Mouse (Mus musculus) liver, embryonic 13.5 days (tissue): ENCODE measurements around the gene Hmgcs1. TPM values are rescaled to one million over a fixed set of nuclear protein-coding genes. Genes with fewer than 3 reads are reported as not detected.
"Not testable (repeated sequence)": the region's sequence is repeated elsewhere in the genome, so short reads cannot be mapped to it uniquely, and the experiment has no call there.

ENCODE experiments used
- ATAC-seq: fragments of 200-750 bp; cut with Nextera tagmentation; 2 replicates; pipeline ENCODE4 v1.8.0; 2017; ENCODE audit warnings: low read depth, mild to moderate bottlenecking, moderate number of reproducible peaks, moderate library complexity
- DNase-seq: peaks from one replicate; pipeline ENCODE4 v3.0.0; 2022
- H3K27ac ChIP-seq: fragments of 300-500 bp; sonication (generic); 2 replicates; pipeline ENCODE4 v1.5.1; 2015; ENCODE audit warnings: moderate library complexity, mild to moderate bottlenecking, inconsistent platforms
- H3K27me3 ChIP-seq: fragments of 300-500 bp; sonication (generic); 2 replicates; pipeline ENCODE4 v1.6.1; 2015; ENCODE audit warnings: mild to moderate bottlenecking, inconsistent platforms
- H3K36me3 ChIP-seq: fragments of 300-500 bp; sonication (generic); 2 replicates; pipeline ENCODE4 v1.6.1; 2015; ENCODE audit warnings: mild to moderate bottlenecking, inconsistent platforms
- H3K4me1 ChIP-seq: fragments of 300-500 bp; sonication (generic); replicated peaks from 2 replicates; pipeline ENCODE4 v1.6.1; 2015; ENCODE audit warnings: inconsistent platforms
- H3K4me2 ChIP-seq: fragments of 300-500 bp; sonication (generic); 2 replicates; pipeline ENCODE4 v1.6.1; 2015; ENCODE audit warnings: inconsistent platforms, mild to moderate bottlenecking, moderate library complexity
- H3K4me3 ChIP-seq: fragments of 300-500 bp; sonication (generic); replicated peaks from 2 replicates; pipeline ENCODE4 v1.5.1; 2015; ENCODE audit warnings: mild to moderate bottlenecking, inconsistent platforms
- H3K9ac ChIP-seq: fragments of 300-500 bp; sonication (generic); 2 replicates; pipeline ENCODE4 v1.6.1; 2015; ENCODE audit warnings: mild to moderate bottlenecking, inconsistent platforms
- H3K9me3 ChIP-seq: fragments of 300-500 bp; sonication (generic); replicated peaks from 2 replicates; pipeline ENCODE4 v1.6.1; 2016; ENCODE audit warnings: inconsistent platforms
- WGBS: fragments of 180-500 bp; shearing (Covaris S2); methylation state at CpG from one replicate; pipeline ENCODE4 v1.1.7; 2015; ENCODE audit not compliant: insufficient replicate concordance; 5-methylcytosine and 5-hydroxymethylcytosine counted together
- polyA plus RNA-seq: library from polyadenylated mRNA; unstranded; fragments of >200 nt; fragmentation: Nextera tagmentation; extraction: Ambion mirVana; gene quantifications from 2 replicates; pipeline ENCODE4 v1.2.1, GENCODE M21; 2015

Hmgcs1 gene
- polyA plus RNA-seq, 1 experiment from 2014 or later, result 101 TPM

DNA sequence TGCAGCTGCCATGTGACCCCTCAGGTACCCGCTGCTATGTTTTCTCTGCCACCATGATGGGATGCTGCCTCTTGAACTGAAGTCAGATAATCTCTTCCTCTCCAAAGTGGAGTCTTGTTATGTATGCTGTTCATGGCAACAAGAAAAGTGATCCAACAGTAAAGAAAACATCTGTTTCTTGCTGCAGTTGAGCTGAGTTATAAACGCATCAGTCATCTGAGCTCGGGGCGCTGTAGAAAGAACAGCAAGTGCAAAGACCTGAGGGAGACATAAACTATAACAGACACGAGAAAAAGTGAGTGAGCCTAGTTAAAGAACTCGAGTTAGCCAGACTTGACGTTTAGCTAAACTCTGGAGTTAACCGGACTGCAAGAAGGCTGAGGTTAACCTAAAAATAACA lies 11.4 kb upstream of the Hmgcs1 start:
- H3K9me3 ChIP-seq, result no peaks in the 10 kb centered on the region
- H3K9ac ChIP-seq, result no peak overlapping the region
- no peak overlapping the region for H3K27ac ChIP-seq
- no peaks in the 10 kb centered on the region for H3K27me3 ChIP-seq
- 69% methylated on average over 8 of the region's 8 CpGs for WGBS
- ATAC-seq, result no peak
- no peaks in the 10 kb centered on the region for H3K4me1 ChIP-seq
- no peak overlapping the region for H3K4me3 ChIP-seq
- no peaks in the 10 kb centered on the region for H3K36me3 ChIP-seq
- DNase-seq, result no peak
- no peak overlapping the region for H3K4me2 ChIP-seq

DNA sequence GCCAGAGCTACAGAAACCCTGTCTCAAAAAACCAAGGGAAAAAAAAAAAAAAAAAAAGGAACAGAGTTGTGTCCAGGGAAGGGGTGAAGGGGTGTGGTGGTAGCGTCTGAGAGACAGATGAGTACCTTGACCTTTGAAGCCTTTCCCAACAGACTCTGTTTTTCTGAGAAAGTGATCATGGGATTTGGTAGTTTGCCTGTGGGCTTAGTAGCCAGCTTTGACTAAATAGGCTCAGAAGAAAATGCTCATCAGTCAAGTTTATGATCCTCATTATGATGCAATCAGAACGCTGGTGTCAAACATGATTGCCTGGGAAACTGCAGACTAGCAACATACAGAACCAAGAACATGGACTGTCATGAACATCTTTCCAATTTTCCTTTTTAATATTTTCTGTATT lies 10.5 kb upstream of the Hmgcs1 start:
- ATAC-seq, result no peak
- Histone ChIP-seq H3K9me3 (no peaks in the 10 kb centered on the region), H3K27me3 (no peaks in the 10 kb centered on the region), H3K36me3 (no peaks in the 10 kb centered on the region), H3K4me1 (no peaks in the 10 kb centered on the region), H3K9ac (no peak overlapping the region), H3K27ac (no peak overlapping the region), H3K4me2 (no peak overlapping the region), H3K4me3 (no peak overlapping the region)
- 69% methylated on average over 2 of the region's 2 CpGs for WGBS
- no peak for DNase-seq

DNA sequence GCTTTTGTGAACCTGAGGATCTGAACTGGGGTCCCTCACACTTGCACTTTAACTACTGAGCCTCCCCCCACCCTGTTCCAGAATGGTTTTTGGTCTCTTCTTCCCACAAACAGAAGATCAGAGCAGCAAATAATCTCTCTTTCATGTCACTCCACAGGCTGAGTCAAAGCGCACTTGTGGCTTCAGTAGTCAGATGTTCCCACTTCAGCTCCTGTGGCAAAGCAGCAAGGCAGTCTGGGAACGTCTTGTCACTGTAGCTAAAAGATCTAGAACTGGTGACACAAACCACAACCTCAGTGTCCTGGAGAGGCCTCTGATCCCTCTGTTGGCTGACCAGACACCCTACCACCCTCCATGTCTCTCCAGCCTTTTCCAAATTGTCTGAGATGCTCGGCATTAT lies 9.0 kb upstream of the Hmgcs1 start:
- Histone ChIP-seq H3K27me3 (no peaks in the 10 kb centered on the region), H3K4me3 (no peak overlapping the region), H3K9me3 (no peaks in the 10 kb centered on the region), H3K27ac (no peak overlapping the region), H3K9ac (no peak overlapping the region), H3K36me3 (no peaks in the 10 kb centered on the region), H3K4me1 (no peaks in the 10 kb centered on the region), H3K4me2 (no peak overlapping the region)
- WGBS, result 42% methylated on average over 3 of the region's 3 CpGs
- ATAC-seq, result no peak
- DNase-seq, result no peak

DNA sequence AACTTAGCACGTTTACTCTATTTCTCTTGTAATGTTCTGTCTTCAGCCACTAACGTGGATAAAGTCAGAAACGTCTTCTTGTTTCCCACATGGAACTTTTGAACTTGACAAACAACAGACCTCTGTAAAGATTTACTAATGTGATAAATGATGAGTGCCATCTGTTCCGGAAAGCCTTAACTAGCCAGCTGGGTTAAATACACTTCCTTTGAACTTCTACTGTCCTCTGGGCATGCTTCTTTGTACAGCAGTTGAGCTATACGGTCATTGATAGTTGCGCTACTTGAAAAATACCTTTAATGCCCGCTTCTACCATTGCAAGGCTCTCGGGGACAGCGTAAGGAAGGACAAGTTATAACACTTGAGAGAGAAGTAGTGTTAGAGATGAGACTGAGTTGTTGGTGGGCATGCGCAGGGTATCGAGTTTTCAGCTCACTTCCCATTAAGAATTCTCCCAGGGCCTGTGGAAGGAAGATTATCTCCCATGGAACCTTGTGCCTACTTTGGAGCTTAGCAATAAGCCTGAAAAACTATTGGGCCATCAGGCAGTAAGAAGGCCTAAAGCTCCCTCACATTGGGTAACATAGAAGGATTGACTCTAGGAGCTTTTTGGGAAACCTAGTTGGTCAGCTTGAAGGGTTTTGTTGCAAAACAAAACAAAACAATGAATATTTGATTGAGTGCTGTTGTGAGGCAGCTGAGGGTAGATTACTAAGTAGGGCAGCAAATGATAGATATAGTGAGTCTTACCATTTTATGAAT lies 5.6 kb upstream of the Hmgcs1 start:
- Histone ChIP-seq H3K9ac (no peak overlapping the region), H3K9me3 (no peaks in the 10 kb centered on the region), H3K4me3 (no peak overlapping the region), H3K4me2 (no peak overlapping the region), H3K27ac (no peak overlapping the region), H3K36me3 (no peaks in the 10 kb centered on the region), H3K27me3 (no peaks in the 10 kb centered on the region), H3K4me1 (0 out of 2 replicates have a peak, but pooled peaks cover 3% of the 10 kb centered on the region)
- 73% methylated on average over 11 of the region's 11 CpGs for WGBS
- DNase-seq (no peak), ATAC-seq (no peak)

DNA sequence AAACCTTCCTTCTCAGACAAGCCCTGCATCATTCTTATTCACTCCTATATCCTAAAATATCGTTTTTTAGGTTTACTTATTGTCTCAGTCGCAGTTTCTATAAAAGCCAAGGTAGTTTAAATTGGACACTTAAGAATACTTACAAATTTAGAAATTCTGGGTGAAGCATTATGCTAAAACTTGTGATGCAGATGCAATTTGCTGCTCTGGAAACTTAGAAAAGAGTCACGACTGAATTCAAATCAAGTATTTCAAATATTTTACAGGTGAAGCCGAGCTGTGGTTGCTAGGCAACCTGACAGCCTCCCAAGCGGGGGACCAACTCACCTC lies 505 bp upstream of the Hmgcs1 start:
- no peaks in the 10 kb centered on the region for H3K9me3 ChIP-seq
- no peak for DNase-seq
- WGBS, result 13% methylated on average over 5 of the region's 5 CpGs
- peaks cover 21% of the 10 kb centered on the region for H3K4me1 ChIP-seq
- peak overlapping the region; percentile 93 for H3K4me3 ChIP-seq
- no peak overlapping the region for H3K9ac ChIP-seq
- H3K27me3 ChIP-seq, result no peaks in the 10 kb centered on the region
- peak overlapping the region; percentile 36; the same call in 1 of the 2 replicates for H3K27ac ChIP-seq
- H3K36me3 ChIP-seq, result 0 out of 2 replicates have a peak, but pooled peaks cover 4% of the 10 kb centered on the region
- H3K4me2 ChIP-seq, result peak overlapping the region; percentile 86
- no peak for ATAC-seq

DNA sequence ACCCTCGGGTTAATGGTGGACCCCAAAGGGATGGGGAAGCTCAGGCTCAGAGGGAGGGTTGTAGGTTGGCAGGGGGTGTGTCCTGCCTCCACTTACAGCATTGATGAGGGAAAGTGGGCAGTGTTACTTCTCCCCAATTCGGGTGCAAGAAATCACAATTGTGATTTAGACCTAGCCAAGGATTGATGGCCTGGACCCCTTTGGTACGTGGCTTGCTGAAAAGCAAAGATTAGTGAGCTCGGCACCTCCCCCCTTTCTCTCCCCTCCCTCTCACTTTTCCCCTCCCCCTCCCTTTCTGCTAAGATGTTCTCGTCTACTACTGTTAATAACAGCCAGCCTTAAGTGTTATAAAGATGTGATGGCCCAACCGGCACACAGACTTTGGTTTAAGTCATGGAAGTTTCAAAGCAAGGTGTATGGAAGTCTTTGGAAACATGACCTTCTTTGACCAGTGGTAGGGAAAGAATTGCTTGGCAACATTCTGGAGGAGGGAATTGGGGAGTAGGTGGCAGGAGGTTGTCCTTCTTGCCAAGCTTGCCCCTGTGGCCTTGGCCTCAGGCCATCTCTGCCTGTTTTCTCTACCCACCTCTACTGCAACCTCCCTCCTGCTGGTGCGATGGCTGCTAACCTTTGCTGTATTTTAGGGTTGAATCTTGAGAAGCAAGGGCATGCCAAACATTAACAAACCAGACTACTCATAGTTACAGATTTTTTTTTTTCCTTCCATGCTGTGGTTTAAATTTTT lies 869 bp downstream of the Hmgcs1 start:
- DNase-seq, result no peak
- 12% methylated on average over 7 of the region's 7 CpGs for WGBS
- Histone ChIP-seq H3K9me3 (no peaks in the 10 kb centered on the region), H3K27ac (peak overlapping the region; percentile 84), H3K27me3 (no peaks in the 10 kb centered on the region), H3K4me2 (peak overlapping the region; percentile 86), H3K9ac (peak overlapping the region; percentile 90), H3K36me3 (0 out of 2 replicates have a peak, but pooled peaks cover 4% of the 10 kb centered on the region), H3K4me3 (peak overlapping the region; percentile 93), H3K4me1 (peaks cover 21% of the 10 kb centered on the region)
- no peak for ATAC-seq

DNA sequence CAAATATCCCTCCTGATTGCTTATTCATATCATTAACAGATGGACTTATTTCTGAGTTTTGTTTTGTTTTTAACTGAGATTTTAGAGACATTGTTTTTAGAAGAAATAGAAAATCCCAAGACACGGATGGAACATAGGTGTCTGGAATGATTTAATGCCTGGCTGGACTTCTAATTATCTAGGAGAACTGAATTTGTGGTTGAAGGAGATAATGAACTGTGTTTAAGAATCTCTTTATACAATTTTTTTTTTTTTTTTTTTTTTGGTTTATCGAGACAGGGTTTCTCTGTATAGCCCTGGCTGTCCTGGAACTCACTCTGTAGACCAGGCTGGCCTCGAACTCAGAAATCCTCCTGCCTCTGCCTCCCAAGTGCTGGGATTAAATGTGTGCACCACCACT lies 1.8 kb downstream of the Hmgcs1 start:
- not testable (repeated sequence) for DNase-seq, H3K9me3 ChIP-seq, H3K27me3 ChIP-seq, ATAC-seq, H3K36me3 ChIP-seq, H3K9ac ChIP-seq, H3K27ac ChIP-seq
- Histone ChIP-seq H3K4me1 (peaks cover 21% of the 10 kb centered on the region), H3K4me2 (peak overlapping the region; percentile 86), H3K4me3 (peak overlapping the region; percentile 93)
- WGBS, result 73% methylated on average over 3 of the region's 3 CpGs

DNA sequence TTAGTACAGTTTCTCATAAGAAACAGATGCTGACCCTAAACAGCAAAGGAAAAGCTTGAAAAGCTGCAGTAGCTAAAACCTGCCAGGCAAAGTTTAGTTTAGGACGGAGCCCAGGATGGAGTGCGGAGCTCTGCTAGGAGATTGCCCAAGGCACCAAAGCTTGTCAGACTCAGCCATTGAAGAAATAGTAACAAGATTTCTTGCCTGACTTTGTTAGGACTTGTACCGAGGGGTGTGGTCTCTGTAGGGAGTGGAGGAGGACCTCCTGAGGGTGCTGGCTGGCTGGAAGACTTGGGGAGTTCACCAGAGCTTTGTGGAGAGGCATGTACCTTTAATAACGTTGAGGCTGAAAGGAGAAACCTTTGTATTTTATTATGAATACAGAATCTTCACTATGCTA lies 5.5 kb downstream of the Hmgcs1 start:
- H3K36me3 ChIP-seq, result peaks cover 18% of the 10 kb centered on the region
- H3K9me3 ChIP-seq, result no peaks in the 10 kb centered on the region
- no peak overlapping the region for H3K27ac ChIP-seq
- DNase-seq (no peak), ATAC-seq (no peak)
- H3K4me3 ChIP-seq, result no peak overlapping the region
- H3K4me1 ChIP-seq, result peaks cover 17% of the 10 kb centered on the region
- H3K27me3 ChIP-seq, result no peaks in the 10 kb centered on the region
- no peak overlapping the region for H3K9ac ChIP-seq
- WGBS, result 72% methylated on average over 4 of the region's 4 CpGs
- H3K4me2 ChIP-seq, result no peak overlapping the region

DNA sequence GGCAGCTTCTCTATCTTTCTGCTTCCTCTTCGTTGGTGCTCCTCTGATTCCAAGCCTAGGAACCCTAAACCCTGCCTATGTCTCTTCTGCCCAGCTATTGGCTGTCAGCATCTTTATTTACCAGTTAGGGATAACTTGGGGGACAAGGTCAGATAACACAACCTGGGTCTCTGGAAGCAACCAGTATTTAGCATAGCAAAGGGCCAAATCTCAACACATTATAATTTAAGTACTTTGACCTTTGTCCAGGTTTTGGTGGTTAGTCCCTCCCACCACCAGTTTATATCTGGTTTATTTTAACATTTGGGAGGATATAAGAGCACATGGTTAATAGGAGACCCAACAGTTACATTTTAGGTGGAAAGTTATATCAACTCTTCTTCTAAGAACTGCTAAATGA lies 6.3 kb downstream of the Hmgcs1 start:
- no peak for ATAC-seq
- Histone ChIP-seq H3K9ac (no peak overlapping the region), H3K4me2 (no peak overlapping the region), H3K9me3 (no peaks in the 10 kb centered on the region), H3K4me1 (peaks cover 10% of the 10 kb centered on the region), H3K36me3 (peaks cover 23% of the 10 kb centered on the region), H3K27ac (no peak overlapping the region), H3K27me3 (no peaks in the 10 kb centered on the region), H3K4me3 (no peak overlapping the region)
- DNase-seq, result no peak
- WGBS, result 68% methylated on average over 1 of the region's 1 CpGs

DNA sequence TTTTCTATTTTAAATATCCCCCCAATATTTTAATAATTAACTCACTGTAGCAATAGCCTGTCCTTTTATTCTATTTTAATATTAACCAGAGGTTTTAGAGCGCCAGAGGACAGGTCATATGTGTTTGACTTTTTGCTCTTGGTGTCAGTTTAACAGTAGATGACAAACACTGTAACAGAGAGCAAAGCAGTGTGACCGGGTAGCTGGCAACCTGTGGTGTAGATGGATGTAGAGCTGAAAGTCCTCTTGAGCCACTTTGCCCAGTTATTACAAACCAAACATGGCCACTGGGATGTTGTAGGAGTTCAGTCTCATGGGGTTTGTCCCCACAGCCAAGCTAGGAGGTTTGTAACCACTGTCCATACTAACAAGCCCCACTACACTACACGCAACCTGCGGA lies 8.3 kb downstream of the Hmgcs1 start:
- no peak overlapping the region for H3K9ac ChIP-seq
- H3K9me3 ChIP-seq, result no peaks in the 10 kb centered on the region
- H3K27me3 ChIP-seq, result no peaks in the 10 kb centered on the region
- peaks cover 37% of the 10 kb centered on the region for H3K36me3 ChIP-seq
- H3K4me2 ChIP-seq, result no peak overlapping the region
- H3K27ac ChIP-seq, result no peak overlapping the region
- peaks cover 7% of the 10 kb centered on the region for H3K4me1 ChIP-seq
- DNase-seq (no peak), ATAC-seq (peak; percentile 33; the same call in 1 of the 2 replicates)
- no peak overlapping the region for H3K4me3 ChIP-seq
- WGBS, result 79% methylated on average over 4 of the region's 4 CpGs

DNA sequence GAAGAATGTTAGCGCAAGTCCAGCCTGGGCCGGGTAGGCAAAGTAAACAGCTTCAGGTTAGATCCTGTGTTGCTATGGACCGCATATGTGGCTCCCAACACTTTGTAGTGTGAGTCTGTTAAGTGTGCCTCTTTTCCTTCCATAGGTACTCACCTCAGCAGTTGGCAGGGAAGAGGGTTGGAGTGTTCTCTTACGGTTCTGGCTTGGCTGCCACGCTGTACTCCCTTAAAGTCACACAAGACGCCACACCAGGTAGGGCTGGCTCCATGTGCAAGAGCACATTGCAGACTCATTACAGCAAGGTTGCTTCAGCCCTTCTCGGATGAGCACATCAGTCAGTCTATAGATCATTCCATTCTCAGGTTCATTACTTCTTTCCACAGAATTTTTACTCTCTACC lies 14.1 kb downstream of the Hmgcs1 start:
- Histone ChIP-seq H3K4me2 (no peak overlapping the region), H3K9ac (no peak overlapping the region), H3K27me3 (no peaks in the 10 kb centered on the region), H3K9me3 (no peaks in the 10 kb centered on the region), H3K4me1 (no peaks in the 10 kb centered on the region), H3K36me3 (peaks cover 68% of the 10 kb centered on the region), H3K27ac (no peak overlapping the region), H3K4me3 (no peak overlapping the region)
- 81% methylated on average over 7 of the region's 7 CpGs for WGBS
- no peak for DNase-seq
- no peak for ATAC-seq
